Mouse (Mus musculus) kidney, postnatal 10 days (tissue): ENCODE data around the gene Ilk.
A peak's percentile ranks its signal among the peaks of the same experiment; 100 is the strongest.
"Not testable (repeated sequence)": the region's sequence is repeated elsewhere in the genome, so short reads cannot be mapped to it uniquely, and the experiment has no call there.

Experiments
- DNase-seq: peaks from one replicate; pipeline ENCODE4 v3.0.0; 2021; ENCODE audit warnings: mixed read lengths

Ilk gene

GRCm38 (mm10) chr7:105736264-105736901 is at the start of gene Ilk:
TSS of gene Ilk (plus strand) at chr7:105736592.
- peak; percentile 96 for DNase-seq

- DNase-seq = no peak
Observed at GRCm38 (mm10) chr7:105690875-105691274, 45.5 kb upstream of the Ilk start.

- DNase-seq = no peak
Observed at GRCm38 (mm10) chr7:105703184-105703583, 33.2 kb upstream of the Ilk start.

GRCm38 (mm10) chr7:105703816-105704215 is 32.6 kb upstream of the Ilk start:
- no peak for DNase-seq

GRCm38 (mm10) chr7:105708733-105709132 is 27.7 kb upstream of the Ilk start:
- no peak for DNase-seq

- no peak for DNase-seq
Observed at GRCm38 (mm10) chr7:105715366-105715765, 21.0 kb upstream of the Ilk start.

GRCm38 (mm10) chr7:105721916-105722315 is 14.5 kb upstream of the Ilk start:
- no peak for DNase-seq

GRCm38 (mm10) chr7:105726144-105726979 is 10.0 kb upstream of the Ilk start:
- DNase-seq = peak; percentile 65

GRCm38 (mm10) chr7:105726980-105727325 is 9.4 kb upstream of the Ilk start:
- no peak for DNase-seq

GRCm38 (mm10) chr7:105728701-105729428 is 7.5 kb upstream of the Ilk start:
- no peak for DNase-seq

- DNase-seq = no peak
Observed at GRCm38 (mm10) chr7:105733836-105734235, 2.6 kb upstream of the Ilk start.

- no peak for DNase-seq
Observed at GRCm38 (mm10) chr7:105734826-105735225, 1.6 kb upstream of the Ilk start.

GRCm38 (mm10) chr7:105735464-105735863 is 928 bp upstream of the Ilk start:
- not testable (repeated sequence) for DNase-seq

- DNase-seq = peak; percentile 64
Observed at GRCm38 (mm10) chr7:105736911-105737521, 624 bp downstream of the Ilk start, which contains the start of gene Rrp8. TSS of gene Rrp8 (minus strand) at chr7:105737385.

- DNase-seq = no peak
Observed at GRCm38 (mm10) chr7:105737648-105738047, 1.3 kb downstream of the Ilk start.

GRCm38 (mm10) chr7:105738286-105738685 is 1.9 kb downstream of the Ilk start:
- no peak for DNase-seq

- DNase-seq = peak; percentile 87
Observed at GRCm38 (mm10) chr7:105738948-105739347, 2.6 kb downstream of the Ilk start.

- no peak for DNase-seq
Observed at GRCm38 (mm10) chr7:105740089-105740795, 3.9 kb downstream of the Ilk start.

GRCm38 (mm10) chr7:105740851-105741250 is 4.5 kb downstream of the Ilk start:
- DNase-seq = no peak

- no peak for DNase-seq
Observed at GRCm38 (mm10) chr7:105741978-105742377, 5.6 kb downstream of the Ilk start.

GRCm38 (mm10) chr7:105742539-105743215 is 6.3 kb downstream of the Ilk start:
- DNase-seq = not testable (repeated sequence)
